In genomic region chr6:80126419-80126818, GRCm38 (mm10) we compare ENCODE assay signal across 12 mouse cellular contexts.
"Had no signal": no experiment of that assay in that cellular context is flagged by ENCODE, and none has a peak within 500 bp of the region (broad histone marks: within the 10 kb centered on the region; RNA-seq: fewer than 3 reads in every experiment).

No protein-coding gene starts in this region.

- DNase-seq: lung, adult 18-20 months; lung, embryonic 14.5 days; lung, postnatal 10 days; lung, postnatal 4 days; midbrain, embryonic 14.5 days; retina, postnatal 1 day; right cerebral cortex, postnatal 14 days; right cerebral cortex, postnatal 4 days; spleen, adult 18-20 months; thymus, adult 2 months; thymus, postnatal 25 days; thymus, postnatal 4 days had no signal
